Mouse (Mus musculus): ENCODE data around the gene Plekhg3.

- no peak for TF ChIP-seq POLR2A (IDR thresholded peaks at IDR 0.05; ENCODE audit: insufficient read depth, low read length)
- no peak for TF ChIP-seq EP300 (IDR thresholded peaks at IDR 0.05; ENCODE audit: insufficient read depth, low read depth, low read length)
These were observed 52.8 kb downstream of the Plekhg3 start for GRCm38 (mm10) chr12:76583454-76583853.
